Mouse (Mus musculus) kidney, adult 2 months (tissue): ENCODE measurements around the gene P2rx4. TPM values are rescaled to one million over a fixed set of nuclear protein-coding genes. Genes with fewer than 3 reads are reported as not detected.

Experiments used
- DNase-seq: peaks from one replicate; pipeline ENCODE4 v3.0.0; 2021
- H3K27ac ChIP-seq: fragments of 200-500 bp; 2 replicates; pipeline ENCODE4 v1.5.1; 2012; ENCODE audit warnings: low read depth, low read length, control low read depth, inconsistent platforms; ENCODE audit not compliant: insufficient read depth
- H3K27me3 ChIP-seq: fragments of 200-500 bp; replicated peaks from 2 replicates; pipeline ENCODE4 v1.6.1; 2012; ENCODE audit warnings: mild to moderate bottlenecking, moderate library complexity, low read length, inconsistent platforms; ENCODE audit not compliant: control insufficient read depth, insufficient read depth
- H3K36me3 ChIP-seq: fragments of 200-500 bp; 2 replicates; pipeline ENCODE4 v1.6.1; 2012; ENCODE audit warnings: mild to moderate bottlenecking, moderate library complexity, low read length, inconsistent platforms; ENCODE audit not compliant: control insufficient read depth, insufficient read depth
- H3K4me1 ChIP-seq: fragments of 200-500 bp; 2 replicates; pipeline ENCODE4 v1.6.1; 2011; ENCODE audit warnings: low read length; ENCODE audit not compliant: control insufficient read depth, insufficient read depth
- H3K4me3 ChIP-seq: fragments of 200-500 bp; 2 replicates; pipeline ENCODE4 v1.5.1; 2011; ENCODE audit warnings: mild to moderate bottlenecking, low read depth, low read length, control low read depth; ENCODE audit not compliant: insufficient read depth
- CTCF ChIP-seq: fragments of 200-500 bp; conservative IDR thresholded peaks from 2 replicates; pipeline ENCODE4 v1.5.1; 2011; ENCODE audit warnings: low read depth, mild to moderate bottlenecking, control low read depth, low read length, moderate library complexity, mixed read lengths; ENCODE audit not compliant: insufficient read depth, insufficient read length
- POLR2A ChIP-seq: fragments of 200-500 bp; IDR thresholded peaks from one replicate; pipeline ENCODE4 v1.6.1; 2011; ENCODE audit warnings: low read depth, low read length, control low read depth
- WGBS: fragments of 180-500 bp; shearing (Covaris S2); methylation state at CpG from one replicate; pipeline ENCODE4 v1.1.7; 2018; 5-methylcytosine and 5-hydroxymethylcytosine counted together
- polyA plus RNA-seq: library from polyadenylated mRNA; depleted of rRNA; stranded (reverse); fragments of >200 nt; gene quantifications from 2 replicates; pipeline ENCODE4 v1.2.3, GENCODE M21; 2012

Gene P2rx4
- polyA plus RNA-seq, 1 experiment = 81.6 TPM

GRCm38 (mm10) chr5:122719168-122719567 lies 11.8 kb downstream of the P2rx4 start:
- 95% methylated on average over 8 of the region's 8 CpGs for WGBS
- H3K4me1 ChIP-seq = no peaks in the 10 kb centered on the region
- no peak overlapping the region for H3K4me3 ChIP-seq
- H3K36me3 ChIP-seq = no peaks in the 10 kb centered on the region
- no peak for DNase-seq
- no peak overlapping the region for H3K27ac ChIP-seq
- H3K27me3 ChIP-seq = no peaks in the 10 kb centered on the region
- TF ChIP-seq CTCF (no peak), POLR2A (no peak)

GRCm38 (mm10) chr5:122725453-122725852 lies 18.1 kb downstream of the P2rx4 start:
- Histone ChIP-seq H3K27ac (no peak overlapping the region), H3K4me3 (no peak overlapping the region), H3K27me3 (no peaks in the 10 kb centered on the region), H3K36me3 (no peaks in the 10 kb centered on the region; the same call in 1 of the 2 replicates), H3K4me1 (no peaks in the 10 kb centered on the region)
- WGBS = 87% methylated on average over 13 of the region's 13 CpGs
- DNase-seq = no peak
- TF ChIP-seq POLR2A (no peak), CTCF (no peak)

- Histone ChIP-seq H3K27ac (no peak overlapping the region), H3K27me3 (no peaks in the 10 kb centered on the region), H3K4me3 (no peak overlapping the region), H3K4me1 (no peaks in the 10 kb centered on the region), H3K36me3 (no peaks in the 10 kb centered on the region; the same call in 1 of the 2 replicates)
- 18% methylated on average over 7 of the region's 7 CpGs for WGBS
- peak; percentile 76 for DNase-seq
- TF ChIP-seq POLR2A = no peak
- TF ChIP-seq CTCF = peak; percentile 45
Observed at GRCm38 (mm10) chr5:122726068-122726467, 18.7 kb downstream of the P2rx4 start.

GRCm38 (mm10) chr5:122726595-122726994 lies 19.3 kb downstream of the P2rx4 start:
- Histone ChIP-seq H3K4me1 (no peaks in the 10 kb centered on the region), H3K36me3 (no peaks in the 10 kb centered on the region; the same call in 1 of the 2 replicates), H3K4me3 (no peak overlapping the region), H3K27me3 (no peaks in the 10 kb centered on the region), H3K27ac (no peak overlapping the region)
- TF ChIP-seq CTCF = no peak
- no peak for TF ChIP-seq POLR2A
- no peak for DNase-seq
- 72% methylated on average over 5 of the region's 5 CpGs for WGBS

- Histone ChIP-seq H3K4me1 (no peaks in the 10 kb centered on the region), H3K36me3 (no peaks in the 10 kb centered on the region; the same call in 1 of the 2 replicates)
- WGBS = 95% methylated on average over 7 of the region's 7 CpGs
Observed at GRCm38 (mm10) chr5:122727096-122727495, 19.8 kb downstream of the P2rx4 start.

GRCm38 (mm10) chr5:122730776-122731175 lies 23.4 kb downstream of the P2rx4 start:
- WGBS = 67% methylated on average over 10 of the region's 10 CpGs
- Histone ChIP-seq H3K27ac (no peak overlapping the region), H3K36me3 (no peaks in the 10 kb centered on the region; the same call in 1 of the 2 replicates), H3K27me3 (no peaks in the 10 kb centered on the region), H3K4me1 (no peaks in the 10 kb centered on the region), H3K4me3 (no peak overlapping the region)
- peak; percentile 66 for DNase-seq
- TF ChIP-seq POLR2A (no peak), CTCF (no peak)

More at GRCm38 (mm10) chr5:122727096-122727495, 19.8 kb downstream of the P2rx4 start:
- TF ChIP-seq CTCF (no peak), POLR2A (no peak)
- no peak for DNase-seq
- H3K4me3 ChIP-seq = no peak overlapping the region
- no peaks in the 10 kb centered on the region for H3K27me3 ChIP-seq
- H3K27ac ChIP-seq = no peak overlapping the region

GRCm38 (mm10) chr5:122731321-122731720 lies 24.0 kb downstream of the P2rx4 start:
- DNase-seq = peak; percentile 70
- no peak overlapping the region for H3K27ac ChIP-seq
- 74% methylated on average over 8 of the region's 8 CpGs for WGBS

More at GRCm38 (mm10) chr5:122731321-122731720, 24.0 kb downstream of the P2rx4 start:
- no peaks in the 10 kb centered on the region; the same call in 1 of the 2 replicates for H3K36me3 ChIP-seq
- H3K27me3 ChIP-seq = no peaks in the 10 kb centered on the region
- no peaks in the 10 kb centered on the region for H3K4me1 ChIP-seq
- no peak overlapping the region for H3K4me3 ChIP-seq
- TF ChIP-seq CTCF (peak; percentile 89), POLR2A (no peak)
